Mouse (Mus musculus): Measurements from ENCODE around the gene Crx. TPM values are rescaled to one million over a fixed set of nuclear protein-coding genes. Genes with fewer than 3 reads are reported as not detected.

Crx gene
- not detected in 2 replicates for polyA plus RNA-seq (2021; fragmentation: Nextera tagmentation)
- long read RNA-seq, experiment 1: 0 reads
- long read RNA-seq, experiment 2: 0 reads

GRCm38 (mm10) chr7:15879756-15880155, at the start of gene Crx:
TSS of gene Crx (minus strand) at chr7:15879968.

GRCm38 (mm10) chr7:15922220-15922773, 42.5 kb upstream of the Crx start, which contains the start of gene Selenow:
TSS of gene Selenow (minus strand) at chr7:15922402.

GRCm38 (mm10) chr7:15882317-15882716, 2.5 kb upstream of the Crx start, which contains the start of gene Crxos:
TSS of gene Crxos (plus strand) at chr7:15882617.

GRCm38 (mm10) chr7:15839578-15839977, 40.2 kb downstream of the Crx start, which contains the start of gene Obox6:
TSS of gene Obox6 (minus strand) at chr7:15839678.

Other genes starting within 250 kb of the Crx start
- not detected in 2 replicates for gene Obox3, start 240.1 kb downstream of the Crx start, polyA plus RNA-seq (2021; fragmentation: Nextera tagmentation)
- gene Obox5, start 129.8 kb downstream of the Crx start, polyA plus RNA-seq (2021; fragmentation: Nextera tagmentation): not detected in 2 replicates
- not detected in 2 replicates for gene Obox6, start 40.3 kb downstream of the Crx start, polyA plus RNA-seq (2021; fragmentation: Nextera tagmentation)
- gene Crxos, start 2.6 kb upstream of the Crx start, polyA plus RNA-seq (2021; fragmentation: Nextera tagmentation): not detected in 2 replicates
- gene Selenow, start 42.4 kb upstream of the Crx start, polyA plus RNA-seq (2021; fragmentation: Nextera tagmentation): 2,708 and 2,980 TPM in 2 replicates
- gene Nop53, start 66.1 kb upstream of the Crx start, polyA plus RNA-seq (2021; fragmentation: Nextera tagmentation): 179 and 201 TPM in 2 replicates
- gene Ehd2, start 87.6 kb upstream of the Crx start, polyA plus RNA-seq (2021; fragmentation: Nextera tagmentation): 1.9 and 2.9 TPM in 2 replicates
- gene Bicra, start 168.0 kb upstream of the Crx start, polyA plus RNA-seq (2021; fragmentation: Nextera tagmentation): 5.3 and 6.6 TPM in 2 replicates
- gene Zfp541, start 181.8 kb upstream of the Crx start, polyA plus RNA-seq (2021; fragmentation: Nextera tagmentation): 0.05 and 0.08 TPM in 2 replicates
- 362 and 371 TPM in 2 replicates for gene Napa, start 218.5 kb upstream of the Crx start, polyA plus RNA-seq (2021; fragmentation: Nextera tagmentation)
- 21.4 and 21.8 TPM in 2 replicates for gene Kptn, start 239.9 kb upstream of the Crx start, polyA plus RNA-seq (2021; fragmentation: Nextera tagmentation)
- 26.5 and 27.3 TPM in 2 replicates for gene Slc8a2, start 249.9 kb upstream of the Crx start, polyA plus RNA-seq (2021; fragmentation: Nextera tagmentation)

All from layer of hippocampus, adult 6 months (tissue).